Mouse (Mus musculus) brain, embryonic 14.5 days (tissue): ENCODE results near the gene Rasl11b.

Experiments
- CTCF ChIP-seq: fragments of 200-500 bp; IDR thresholded peaks from 2 replicates; pipeline ENCODE4 v1.5.1; 2012; ENCODE audit warnings: inconsistent platforms, mild to moderate bottlenecking, moderate library complexity, borderline replicate concordance; ENCODE audit not compliant: insufficient read depth, insufficient read length; ENCODE audit errors: extremely low read depth
- POLR2A ChIP-seq: fragments of 200-500 bp; IDR thresholded peaks from 2 replicates; pipeline ENCODE4 v1.6.1; 2012; ENCODE audit warnings: mild to moderate bottlenecking, inconsistent platforms, borderline replicate concordance; ENCODE audit not compliant: poor library complexity, insufficient read depth, insufficient read length, severe bottlenecking; ENCODE audit errors: extremely low read depth

GRCm38 (mm10) chr5:74189484-74190160 is 5.5 kb upstream of the Rasl11b start:
- TF ChIP-seq POLR2A = no peak
- TF ChIP-seq CTCF = no peak
